Mouse (Mus musculus) spleen, adult 2 months (tissue): Measurements from ENCODE around the gene Cpt1b.

Source experiments
- CTCF ChIP-seq: fragments of 200-500 bp; IDR thresholded peaks from 2 replicates; pipeline ENCODE4 v1.5.1; 2011; ENCODE audit warnings: mild to moderate bottlenecking, inconsistent platforms; ENCODE audit not compliant: insufficient read depth, insufficient read length, insufficient replicate concordance; ENCODE audit errors: extremely low read depth
- POLR2A ChIP-seq: fragments of 200-500 bp; IDR thresholded peaks from 2 replicates; pipeline ENCODE4 v1.6.1; 2011; ENCODE audit warnings: low read depth, low read length, inconsistent platforms

DNA sequence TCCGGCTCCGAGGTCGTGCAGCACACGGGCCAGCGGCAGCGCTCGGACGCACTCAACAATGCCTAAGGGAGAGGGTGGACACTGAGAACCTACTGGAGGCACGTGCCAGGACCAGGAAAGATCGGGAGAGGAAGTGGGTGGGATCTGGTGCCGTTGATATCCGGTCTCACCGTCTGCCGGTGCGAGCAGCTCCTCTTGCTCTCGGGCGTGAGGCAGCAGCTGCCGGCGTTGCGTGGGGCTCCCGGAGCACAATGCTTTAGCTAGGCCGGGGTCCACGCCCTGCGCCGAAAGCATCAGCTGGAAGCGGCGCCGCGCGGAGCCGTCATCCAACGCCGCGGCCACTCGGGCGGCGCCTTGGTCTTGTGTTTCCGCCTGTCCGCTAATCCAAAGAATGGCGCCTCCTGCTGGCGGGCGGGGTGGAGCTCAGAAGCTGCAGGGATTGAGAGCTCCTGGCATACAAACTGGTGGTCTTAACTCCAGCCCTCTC is 51.9 kb downstream of the Cpt1b start, which contains the start of gene Sco2:
- TF ChIP-seq POLR2A (peak; percentile 60; the same call in 1 of the 2 replicates), CTCF (peak; percentile 84)
